Mouse (Mus musculus) erythroblast, embryonic 14.5 days (primary cell): ENCODE data around the gene Uhrf2.

Experiments used
- GATA1 ChIP-seq: IDR thresholded peaks from 2 replicates; pipeline ENCODE4 v1.6.1; 2012; ENCODE audit warnings: low read length, inconsistent platforms, mixed read lengths
- TAL1 ChIP-seq: IDR thresholded peaks from 3 replicates; pipeline ENCODE4 v1.6.1; 2012; ENCODE audit warnings: low read length, inconsistent platforms, mixed read lengths

DNA sequence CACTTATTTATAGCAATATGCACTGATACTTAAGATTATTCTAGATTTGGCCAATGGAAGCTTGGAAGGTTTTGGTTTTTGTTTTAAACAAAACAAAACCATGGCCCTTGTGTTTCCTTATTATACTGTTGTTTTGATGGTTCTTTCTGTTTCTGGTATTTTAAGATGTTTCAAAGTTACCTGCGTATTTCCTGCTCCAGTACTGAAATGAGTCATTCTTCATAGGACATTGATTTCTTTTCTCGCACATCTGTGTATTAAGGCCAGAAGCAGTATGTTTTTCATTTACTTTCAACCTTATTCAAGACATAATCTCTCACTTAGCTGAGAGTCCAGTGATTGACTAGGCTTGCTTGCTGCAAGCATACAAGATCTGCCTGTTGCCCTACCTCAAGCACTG is 13.4 kb downstream of the Uhrf2 start:
- no peak for TF ChIP-seq GATA1
- no peak for TF ChIP-seq TAL1
